Mouse (Mus musculus) heart, adult 10 weeks (tissue): Measurements from ENCODE around the gene Zcchc8. TPM values are rescaled to one million over a fixed set of nuclear protein-coding genes. Genes with fewer than 3 reads are reported as not detected.

Source experiments
- polyA plus RNA-seq: library from polyadenylated mRNA; stranded (reverse); fragments of 350-450 nt; fragmentation: Illumina TruSeq; extraction: RNeasy Lipid Tissue Mini Kit (QIAGEN cat#74804); gene quantifications from one replicate; pipeline ENCODE4 v1.2.3, GENCODE M21; 2014; ENCODE audit warnings: low read depth, low replicate concordance

Gene Zcchc8
- 28.3 TPM for polyA plus RNA-seq

DNA sequence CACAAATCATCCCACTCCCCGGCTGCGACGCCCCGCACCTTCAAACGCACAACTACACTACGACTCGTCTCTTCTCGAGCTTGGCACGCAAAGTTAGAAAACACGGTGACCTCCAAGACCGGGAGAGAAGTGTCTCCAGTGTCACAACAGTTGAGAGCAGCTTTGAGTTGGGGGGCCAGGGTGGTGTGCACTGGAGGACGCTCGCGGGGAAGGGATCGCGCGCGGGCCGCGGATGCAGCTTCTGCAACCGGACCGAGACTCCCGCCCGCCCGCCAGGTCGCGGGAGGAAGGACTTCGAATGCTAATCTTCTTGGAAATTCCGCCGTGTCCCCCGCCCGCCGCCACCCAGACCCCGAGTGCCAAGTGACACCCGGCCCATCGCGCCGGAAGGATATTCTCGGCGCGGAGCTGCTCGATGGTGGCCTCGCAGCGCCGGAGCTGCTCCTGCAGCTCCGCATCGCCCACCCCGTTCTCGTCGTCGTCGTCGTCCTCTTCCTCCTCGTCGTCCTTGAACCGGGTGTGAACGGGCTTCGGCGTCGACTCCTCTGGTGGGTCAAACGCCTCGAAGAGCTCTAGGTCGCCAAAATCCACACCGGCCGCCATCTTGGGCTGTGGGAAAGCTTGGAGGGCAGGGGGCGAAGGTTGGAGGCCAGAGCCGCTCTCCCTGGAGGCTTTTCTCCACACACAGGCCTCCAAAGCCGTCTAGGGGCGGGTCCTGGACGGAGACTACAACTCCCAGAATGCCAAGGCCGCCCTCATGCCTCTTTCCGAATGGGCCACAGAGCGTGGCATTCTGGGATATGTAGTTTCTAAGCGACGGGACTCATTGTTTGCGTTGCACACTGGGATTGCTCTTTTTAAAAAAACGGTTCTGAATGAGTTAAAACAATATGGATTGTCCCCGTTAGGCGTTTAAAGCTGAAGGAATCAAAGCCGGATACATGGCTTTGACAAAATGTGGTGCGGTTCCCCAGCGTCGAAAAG is at the start of gene Zcchc8:
Gene Zcchc8, minus strand, starts transcription at position 773 of the 984 bp plus-strand sequence.

DNA sequence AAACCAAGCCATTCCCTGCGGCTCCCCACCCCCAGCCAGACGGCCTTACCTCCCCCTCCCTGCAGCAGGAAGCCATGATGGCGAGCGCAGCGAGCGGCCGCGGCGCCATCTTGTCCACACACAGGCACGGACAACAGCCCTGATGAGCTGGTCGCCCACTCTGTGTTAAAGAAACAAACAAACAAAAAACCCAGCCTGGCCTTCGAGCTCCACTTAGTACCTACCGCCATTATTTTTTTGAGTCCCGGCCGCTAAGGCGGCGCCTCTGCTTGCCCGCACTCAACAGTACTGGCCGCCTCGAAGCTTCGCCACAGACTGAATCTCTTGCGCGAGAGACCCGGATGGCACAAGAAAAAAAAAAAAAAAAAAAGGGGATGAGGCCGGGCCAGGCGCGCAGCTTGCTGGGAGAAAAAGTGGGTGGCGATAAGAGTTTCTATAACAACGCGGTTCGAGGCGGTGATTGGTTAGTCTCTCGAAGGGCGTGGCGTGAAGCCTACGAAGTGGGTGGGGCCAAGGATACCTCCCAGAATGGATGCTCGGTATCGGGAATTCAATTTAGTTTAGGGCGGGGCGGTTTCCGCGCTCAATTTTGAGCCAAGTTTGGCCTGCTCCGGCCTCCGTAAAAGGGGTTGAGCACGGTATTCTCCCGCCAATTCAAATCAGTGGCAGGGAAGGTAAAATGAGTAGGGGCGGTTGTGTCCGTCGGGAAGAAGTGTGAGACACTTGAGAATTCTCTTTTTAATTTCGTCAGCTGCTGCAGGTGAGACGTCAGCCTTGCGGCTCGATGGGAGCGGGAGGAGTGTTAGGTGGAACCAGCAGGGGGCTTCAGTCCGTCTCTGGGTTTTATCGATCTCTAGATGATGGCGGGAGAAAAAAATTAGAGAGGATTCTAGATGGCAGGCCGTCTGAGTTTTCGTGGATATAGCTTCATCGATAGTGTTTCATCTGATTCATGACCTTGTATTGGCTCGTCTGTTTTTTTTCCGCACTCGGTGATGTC is 28.5 kb upstream of the Zcchc8 start, which contains the start of the genes Rsrc2 and Kntc1:
Gene Rsrc2, minus strand, starts transcription at position 350 of the 1,000 bp plus-strand sequence.
Gene Kntc1, plus strand, starts transcription at position 652 of the 1,000 bp plus-strand sequence.

GRCm38 (mm10) chr5:123684221-123685144 is 36.4 kb downstream of the Zcchc8 start, which contains the start of gene Clip1:
Clip1 (minus strand) TSS chr5:123684618.

Other genes starting within 250 kb of the Zcchc8 start
- gene Lrrc43, start 231.8 kb downstream of the Zcchc8 start, polyA plus RNA-seq: not detected
- not detected for gene Il31, start 231.6 kb downstream of the Zcchc8 start, polyA plus RNA-seq
- gene B3gnt4, start 210.6 kb downstream of the Zcchc8 start, polyA plus RNA-seq: not detected
- 101 TPM for gene Diablo, start 196.9 kb downstream of the Zcchc8 start, polyA plus RNA-seq
- gene Gm49027, start 195.6 kb downstream of the Zcchc8 start, polyA plus RNA-seq: not detected
- gene Vps33a, start 148.1 kb downstream of the Zcchc8 start, polyA plus RNA-seq: 24.9 TPM
- gene Clip1, start 36.5 kb downstream of the Zcchc8 start, polyA plus RNA-seq: 192 TPM
- gene Rsrc2, start 28.3 kb upstream of the Zcchc8 start, polyA plus RNA-seq: 76.0 TPM
- not detected for gene Kntc1, start 28.6 kb upstream of the Zcchc8 start, polyA plus RNA-seq
- not detected for gene Hcar2, start 144.4 kb upstream of the Zcchc8 start, polyA plus RNA-seq
- gene Hcar1, start 158.9 kb upstream of the Zcchc8 start, polyA plus RNA-seq: 0.34 TPM
- 58.8 TPM for gene Denr, start 186.1 kb upstream of the Zcchc8 start, polyA plus RNA-seq
- 1.0 TPM for gene Gm43518, start 206.3 kb upstream of the Zcchc8 start, polyA plus RNA-seq
- 5.4 TPM for gene Ccdc62, start 209.6 kb upstream of the Zcchc8 start, polyA plus RNA-seq